Mouse (Mus musculus) hindbrain, embryonic 11.5 days (tissue): ENCODE measurements around the gene Myog. TPM values are rescaled to one million over a fixed set of nuclear protein-coding genes. Genes with fewer than 3 reads are reported as not detected.

Source experiments
- ATAC-seq: fragments of 200-750 bp; cut with Nextera tagmentation; 2 replicates; pipeline ENCODE4 v1.8.0; 2017; ENCODE audit warnings: mild to moderate bottlenecking, moderate TSS enrichment, moderate library complexity; ENCODE audit not compliant: low FRiP score
- DNase-seq: peaks from one replicate; pipeline ENCODE4 v3.0.0-alpha.2; 2015; ENCODE audit warnings: low spot score
- H3K27ac ChIP-seq: fragments of 300-500 bp; sonication (generic); 2 replicates; pipeline ENCODE4 v1.5.1; 2014; ENCODE audit warnings: mild to moderate bottlenecking, low read depth, low read length
- H3K27me3 ChIP-seq: fragments of 300-500 bp; sonication (generic); 2 replicates; pipeline ENCODE4 v1.6.1; 2014; ENCODE audit warnings: mild to moderate bottlenecking, low read length, moderate library complexity, mixed read lengths; ENCODE audit not compliant: control insufficient read depth, insufficient read depth
- H3K36me3 ChIP-seq: fragments of 300-500 bp; sonication (generic); 2 replicates; pipeline ENCODE4 v1.6.1; 2014; ENCODE audit warnings: mild to moderate bottlenecking, low read length, moderate library complexity, mixed read lengths; ENCODE audit not compliant: control insufficient read depth, insufficient read depth
- H3K4me1 ChIP-seq: fragments of 300-500 bp; sonication (generic); replicated peaks from 2 replicates; pipeline ENCODE4 v1.6.1; 2014; ENCODE audit warnings: low read length, mixed read lengths; ENCODE audit not compliant: control insufficient read depth, insufficient read depth
- H3K4me2 ChIP-seq: fragments of 300-500 bp; sonication (generic); replicated peaks from 2 replicates; pipeline ENCODE4 v1.6.1; 2014; ENCODE audit warnings: mild to moderate bottlenecking, low read depth, low read length
- H3K4me3 ChIP-seq: fragments of 300-500 bp; sonication (generic); 2 replicates; pipeline ENCODE4 v1.5.1; 2014; ENCODE audit warnings: low read depth, low read length
- H3K9ac ChIP-seq: fragments of 300-500 bp; sonication (generic); 2 replicates; pipeline ENCODE4 v1.6.1; 2014; ENCODE audit warnings: low read depth, low read length
- H3K9me3 ChIP-seq: fragments of 300-500 bp; sonication (generic); 2 replicates; pipeline ENCODE4 v1.6.1; 2016; ENCODE audit warnings: low read length; ENCODE audit not compliant: control insufficient read depth
- WGBS: fragments of 180-500 bp; shearing (Covaris S2); extraction: QIAGEN DNeasy Blood & Tissue Kit; methylation state at CpG from one replicate; pipeline ENCODE4 v1.1.7; 2014; 5-methylcytosine and 5-hydroxymethylcytosine counted together
- polyA plus RNA-seq: library from polyadenylated mRNA; unstranded; fragments of >200 nt; fragmentation: Nextera tagmentation; extraction: Ambion mirVana; gene quantifications from 2 replicates; pipeline ENCODE4 v1.2.1, GENCODE M21; 2014

The Myog gene
- polyA plus RNA-seq, 1 experiment from 2014 or later, result 5.5 TPM

- 76% methylated on average over 8 of the region's 8 CpGs for WGBS
- Histone ChIP-seq H3K27ac (no peak overlapping the region), H3K9me3 (no peaks in the 10 kb centered on the region)
These were observed 1.8 kb downstream of the Myog start for GRCm38 (mm10) chr1:134291555-134291954.

GRCm38 (mm10) chr1:134292073-134292472 is 2.3 kb downstream of the Myog start:
- no peaks in the 10 kb centered on the region for H3K27me3 ChIP-seq
- H3K9ac ChIP-seq, result no peak overlapping the region
- H3K4me3 ChIP-seq, result no peak overlapping the region
- H3K36me3 ChIP-seq, result no peaks in the 10 kb centered on the region
- ATAC-seq (no peak), DNase-seq (no peak)
- WGBS, result 20% methylated on average over 5 of the region's 5 CpGs
- peaks cover 3% of the 10 kb centered on the region; the same call in 1 of the 2 replicates for H3K4me1 ChIP-seq
- no peak overlapping the region for H3K27ac ChIP-seq
- H3K4me2 ChIP-seq, result no peak overlapping the region
- no peaks in the 10 kb centered on the region for H3K9me3 ChIP-seq

More at GRCm38 (mm10) chr1:134291555-134291954, 1.8 kb downstream of the Myog start:
- peaks cover 3% of the 10 kb centered on the region; the same call in 1 of the 2 replicates for H3K4me1 ChIP-seq
- H3K4me3 ChIP-seq, result no peak overlapping the region
- no peak overlapping the region for H3K9ac ChIP-seq
- H3K4me2 ChIP-seq, result no peak overlapping the region
- no peaks in the 10 kb centered on the region for H3K36me3 ChIP-seq
- ATAC-seq, result no peak
- DNase-seq, result no peak
- H3K27me3 ChIP-seq, result no peaks in the 10 kb centered on the region

GRCm38 (mm10) chr1:134292601-134293000 is 2.8 kb downstream of the Myog start:
- Histone ChIP-seq H3K27me3 (peaks cover 4% of the 10 kb centered on the region; the same call in 1 of the 2 replicates), H3K27ac (no peak overlapping the region), H3K4me2 (no peak overlapping the region), H3K4me1 (peaks cover 3% of the 10 kb centered on the region; the same call in 1 of the 2 replicates), H3K4me3 (no peak overlapping the region), H3K9me3 (no peaks in the 10 kb centered on the region), H3K36me3 (no peaks in the 10 kb centered on the region), H3K9ac (no peak overlapping the region)
- WGBS, result 47% methylated on average over 9 of the region's 9 CpGs
- DNase-seq (no peak), ATAC-seq (no peak)

- Histone ChIP-seq H3K4me1 (peaks cover 3% of the 10 kb centered on the region; the same call in 1 of the 2 replicates), H3K9ac (no peak overlapping the region), H3K27me3 (peaks cover 10% of the 10 kb centered on the region; the same call in 1 of the 2 replicates), H3K4me2 (no peak overlapping the region), H3K36me3 (no peaks in the 10 kb centered on the region), H3K9me3 (no peaks in the 10 kb centered on the region), H3K4me3 (no peak overlapping the region), H3K27ac (no peak overlapping the region)
- 87% methylated on average over 7 of the region's 7 CpGs for WGBS
- DNase-seq (no peak), ATAC-seq (no peak)
These were observed 3.5 kb downstream of the Myog start for GRCm38 (mm10) chr1:134293276-134293675.

GRCm38 (mm10) chr1:134293738-134294604 is 4.2 kb downstream of the Myog start:
- no peak for ATAC-seq
- Histone ChIP-seq H3K4me3 (no peak overlapping the region), H3K4me1 (peaks cover 3% of the 10 kb centered on the region; the same call in 1 of the 2 replicates), H3K4me2 (no peak overlapping the region), H3K9me3 (no peaks in the 10 kb centered on the region), H3K9ac (no peak overlapping the region), H3K36me3 (no peaks in the 10 kb centered on the region), H3K27ac (no peak overlapping the region), H3K27me3 (peaks cover 14% of the 10 kb centered on the region; the same call in 1 of the 2 replicates)
- DNase-seq, result no peak
- 58% methylated on average over 3 of the region's 3 CpGs for WGBS

GRCm38 (mm10) chr1:134297265-134297664 is 7.5 kb downstream of the Myog start:
- no peak overlapping the region for H3K9ac ChIP-seq
- no peak overlapping the region for H3K4me2 ChIP-seq
- no peak overlapping the region for H3K4me3 ChIP-seq
- H3K27ac ChIP-seq, result no peak overlapping the region
- DNase-seq (no peak), ATAC-seq (no peak)
- H3K36me3 ChIP-seq, result no peaks in the 10 kb centered on the region
- 86% methylated on average over 8 of the region's 8 CpGs for WGBS
- no peaks in the 10 kb centered on the region for H3K4me1 ChIP-seq
- H3K9me3 ChIP-seq, result no peaks in the 10 kb centered on the region
- H3K27me3 ChIP-seq, result peaks cover 17% of the 10 kb centered on the region; the same call in 1 of the 2 replicates

- Histone ChIP-seq H3K4me2 (peak overlapping the region; percentile 93), H3K36me3 (no peaks in the 10 kb centered on the region), H3K4me1 (no peaks in the 10 kb centered on the region), H3K9me3 (no peaks in the 10 kb centered on the region), H3K27ac (no peak overlapping the region), H3K9ac (peak overlapping the region; percentile 66), H3K27me3 (peaks cover 17% of the 10 kb centered on the region; the same call in 1 of the 2 replicates), H3K4me3 (peak overlapping the region; percentile 53)
- peak; percentile 65 for ATAC-seq
- WGBS, result 6% methylated on average over 54 of the region's 59 CpGs
- DNase-seq, result peak; percentile 60
These were observed 9.0 kb downstream of the Myog start for GRCm38 (mm10) chr1:134298636-134299411.

GRCm38 (mm10) chr1:134302568-134303238 is 12.9 kb downstream of the Myog start:
- Histone ChIP-seq H3K9ac (no peak overlapping the region), H3K4me3 (no peak overlapping the region), H3K4me1 (0 out of 2 replicates have a peak, but pooled peaks cover 3% of the 10 kb centered on the region), H3K4me2 (no peak overlapping the region), H3K27me3 (peaks cover 12% of the 10 kb centered on the region; the same call in 1 of the 2 replicates), H3K9me3 (no peaks in the 10 kb centered on the region), H3K27ac (peak overlapping the region; percentile 43), H3K36me3 (no peaks in the 10 kb centered on the region)
- DNase-seq (peak; percentile 33), ATAC-seq (no peak)
- 41% methylated on average over 8 of the region's 8 CpGs for WGBS
